Mouse (Mus musculus): ENCODE measurements at regions not wholly inside any gene's neighbourhood (a gene's known extent, or its start where the extent isn't known, plus 50 kb on each side); places are given as distances from the start of the nearest gene placed in this dataset.

GRCm38 (mm10) chr2:117958737-117959136, 152.9 kb upstream of the Thbs1 start:
- no peak for TF ChIP-seq ZC3H11A (IDR thresholded peaks at IDR 0.05; ENCODE audit: borderline replicate concordance, low read depth, low read length)
- Histone ChIP-seq H3K36me3 (ENCODE audit: control insufficient read depth, insufficient read depth, low read length, poor library complexity, severe bottlenecking) (no peaks in the 10 kb centered on the region), H3K27ac (ENCODE audit: insufficient read depth, low read depth, low read length, poor library complexity, severe bottlenecking) (no peak overlapping the region), H3K4me3 (ENCODE audit: insufficient read depth in 1 of 2, low read depth in 1 of 2, low read length in 2 of 2, poor library complexity in 1 of 2, severe bottlenecking in 1 of 2) (no peak overlapping the region), H3K4me1 (ENCODE audit: control insufficient read depth in 2 of 2, insufficient read depth in 2 of 2, low read length in 2 of 2, poor library complexity in 1 of 2) (no peaks in the 10 kb centered on the region), H3K9me3 (ENCODE audit: control insufficient read depth, insufficient read depth, low read depth, low read length) (no peaks in the 10 kb centered on the region), H3K9ac (ENCODE audit: insufficient read depth, low read depth, low read length, poor library complexity, severe bottlenecking) (no peak overlapping the region)
- no peak for DNase-seq (ENCODE audit: low read depth, low spot score)
- in situ Hi-C loops (cut with MboI; ENCODE audit: low sequenced_read_pairs in 2 of 2, unreplicated experiment in 2 of 2), result no loop called here

- H3K27ac ChIP-seq (ENCODE audit: insufficient read depth, low read depth, low read length, poor library complexity, severe bottlenecking), result no peak overlapping the region
- no peak overlapping the region for H3K9ac ChIP-seq (ENCODE audit: insufficient read depth, low read depth, low read length, poor library complexity, severe bottlenecking)
- H3K4me1 ChIP-seq (ENCODE audit: control insufficient read depth in 2 of 2, insufficient read depth in 2 of 2, low read length in 2 of 2, poor library complexity in 1 of 2), result no peaks in the 10 kb centered on the region
- H3K9me3 ChIP-seq (ENCODE audit: control insufficient read depth, insufficient read depth, low read depth, low read length), result no peaks in the 10 kb centered on the region
- H3K36me3 ChIP-seq (ENCODE audit: control insufficient read depth, insufficient read depth, low read length, poor library complexity, severe bottlenecking), result no peaks in the 10 kb centered on the region
- TF ChIP-seq ZNF384 (IDR thresholded peaks at IDR 0.05; ENCODE audit: low read depth, low read length), result no peak
- no peak for TF ChIP-seq ZC3H11A (IDR thresholded peaks at IDR 0.05; ENCODE audit: borderline replicate concordance, low read depth, low read length)
- no peak for TF ChIP-seq MAFK (IDR thresholded peaks at IDR 0.05; ENCODE audit: insufficient read depth, low read depth, low read length)
- TF ChIP-seq HCFC1 (IDR thresholded peaks at IDR 0.05; ENCODE audit: borderline replicate concordance, insufficient read depth, low read length), result no peak
- TF ChIP-seq CHD2 (IDR thresholded peaks at IDR 0.05; ENCODE audit: low read depth, low read length), result no peak
- H3K4me3 ChIP-seq (ENCODE audit: insufficient read depth in 1 of 2, low read depth in 1 of 2, low read length in 2 of 2, poor library complexity in 1 of 2, severe bottlenecking in 1 of 2), result no peak overlapping the region
- in situ Hi-C loops (cut with MboI; ENCODE audit: low sequenced_read_pairs in 2 of 2, unreplicated experiment in 2 of 2), result no loop called here
- DNase-seq (ENCODE audit: low read depth, low spot score), result no peak
Observed at GRCm38 (mm10) chr2:117959440-117959839, 152.2 kb upstream of the Thbs1 start.

- Histone ChIP-seq H3K27ac (ENCODE audit: insufficient read depth, low read depth, low read length, poor library complexity, severe bottlenecking) (no peak overlapping the region), H3K4me1 (ENCODE audit: control insufficient read depth in 2 of 2, insufficient read depth in 2 of 2, low read length in 2 of 2, poor library complexity in 1 of 2) (no peaks in the 10 kb centered on the region), H3K9ac (ENCODE audit: insufficient read depth, low read depth, low read length, poor library complexity, severe bottlenecking) (no peak overlapping the region), H3K36me3 (ENCODE audit: control insufficient read depth, insufficient read depth, low read length, poor library complexity, severe bottlenecking) (no peaks in the 10 kb centered on the region), H3K9me3 (ENCODE audit: control insufficient read depth, insufficient read depth, low read depth, low read length) (no peaks in the 10 kb centered on the region), H3K4me3 (ENCODE audit: insufficient read depth in 1 of 2, low read depth in 1 of 2, low read length in 2 of 2, poor library complexity in 1 of 2, severe bottlenecking in 1 of 2) (no peak overlapping the region)
- DNase-seq (ENCODE audit: low read depth, low spot score), result no peak
- no peak for TF ChIP-seq CHD2 (IDR thresholded peaks at IDR 0.05; ENCODE audit: low read depth, low read length)
- no peak for TF ChIP-seq ZNF384 (IDR thresholded peaks at IDR 0.05; ENCODE audit: low read depth, low read length)
- TF ChIP-seq MAFK (IDR thresholded peaks at IDR 0.05; ENCODE audit: insufficient read depth, low read depth, low read length), result no peak
- no peak for TF ChIP-seq ZC3H11A (IDR thresholded peaks at IDR 0.05; ENCODE audit: borderline replicate concordance, low read depth, low read length)
- no peak for TF ChIP-seq HCFC1 (IDR thresholded peaks at IDR 0.05; ENCODE audit: borderline replicate concordance, insufficient read depth, low read length)
- in situ Hi-C loops (cut with MboI; ENCODE audit: low sequenced_read_pairs in 2 of 2, unreplicated experiment in 2 of 2), result no loop called here
Observed at GRCm38 (mm10) chr2:117962531-117962930, 149.1 kb upstream of the Thbs1 start.

GRCm38 (mm10) chr2:117963526-117963925, 148.2 kb upstream of the Thbs1 start:
- H3K9ac ChIP-seq (ENCODE audit: insufficient read depth, low read depth, low read length, poor library complexity, severe bottlenecking), result no peak overlapping the region
- no peak overlapping the region for H3K4me3 ChIP-seq (ENCODE audit: insufficient read depth in 1 of 2, low read depth in 1 of 2, low read length in 2 of 2, poor library complexity in 1 of 2, severe bottlenecking in 1 of 2)
- H3K36me3 ChIP-seq (ENCODE audit: control insufficient read depth, insufficient read depth, low read length, poor library complexity, severe bottlenecking), result no peaks in the 10 kb centered on the region
- no peak for DNase-seq (ENCODE audit: low read depth, low spot score)
- no peaks in the 10 kb centered on the region for H3K4me1 ChIP-seq (ENCODE audit: control insufficient read depth in 2 of 2, insufficient read depth in 2 of 2, low read length in 2 of 2, poor library complexity in 1 of 2)
- H3K27ac ChIP-seq (ENCODE audit: insufficient read depth, low read depth, low read length, poor library complexity, severe bottlenecking), result no peak overlapping the region
- TF ChIP-seq ZC3H11A (IDR thresholded peaks at IDR 0.05; ENCODE audit: borderline replicate concordance, low read depth, low read length) (no peak), HCFC1 (IDR thresholded peaks at IDR 0.05; ENCODE audit: borderline replicate concordance, insufficient read depth, low read length) (no peak), CHD2 (IDR thresholded peaks at IDR 0.05; ENCODE audit: low read depth, low read length) (no peak), MAFK (IDR thresholded peaks at IDR 0.05; ENCODE audit: insufficient read depth, low read depth, low read length) (no peak), ZNF384 (IDR thresholded peaks at IDR 0.05; ENCODE audit: low read depth, low read length) (no peak)
- in situ Hi-C loops (cut with MboI; ENCODE audit: low sequenced_read_pairs in 2 of 2, unreplicated experiment in 2 of 2), result no loop called here
- H3K9me3 ChIP-seq (ENCODE audit: control insufficient read depth, insufficient read depth, low read depth, low read length), result no peaks in the 10 kb centered on the region

- Histone ChIP-seq H3K4me3 (ENCODE audit: insufficient read depth in 1 of 2, low read depth in 1 of 2, low read length in 2 of 2, poor library complexity in 1 of 2, severe bottlenecking in 1 of 2) (no peak overlapping the region), H3K9ac (ENCODE audit: insufficient read depth, low read depth, low read length, poor library complexity, severe bottlenecking) (no peak overlapping the region), H3K27ac (ENCODE audit: insufficient read depth, low read depth, low read length, poor library complexity, severe bottlenecking) (no peak overlapping the region), H3K9me3 (ENCODE audit: control insufficient read depth, insufficient read depth, low read depth, low read length) (no peaks in the 10 kb centered on the region), H3K4me1 (ENCODE audit: control insufficient read depth in 2 of 2, insufficient read depth in 2 of 2, low read length in 2 of 2, poor library complexity in 1 of 2) (no peaks in the 10 kb centered on the region), H3K36me3 (ENCODE audit: control insufficient read depth, insufficient read depth, low read length, poor library complexity, severe bottlenecking) (no peaks in the 10 kb centered on the region)
- in situ Hi-C loops (cut with MboI; ENCODE audit: low sequenced_read_pairs in 2 of 2, unreplicated experiment in 2 of 2), result no loop called here
- TF ChIP-seq ZC3H11A (IDR thresholded peaks at IDR 0.05; ENCODE audit: borderline replicate concordance, low read depth, low read length) (no peak), CHD2 (IDR thresholded peaks at IDR 0.05; ENCODE audit: low read depth, low read length) (no peak), ZNF384 (IDR thresholded peaks at IDR 0.05; ENCODE audit: low read depth, low read length) (no peak), MAFK (IDR thresholded peaks at IDR 0.05; ENCODE audit: insufficient read depth, low read depth, low read length) (no peak), HCFC1 (IDR thresholded peaks at IDR 0.05; ENCODE audit: borderline replicate concordance, insufficient read depth, low read length) (no peak)
- DNase-seq (ENCODE audit: low read depth, low spot score), result no peak
Observed at GRCm38 (mm10) chr2:117965758-117966157, 145.9 kb upstream of the Thbs1 start.
